Mouse (Mus musculus) neural tube, embryonic 11.5 days (tissue): ENCODE measurements around the gene Esyt1. TPM values are rescaled to one million over a fixed set of nuclear protein-coding genes. Genes with fewer than 3 reads are reported as not detected.

Experiments
- ATAC-seq: fragments of 200-750 bp; cut with Nextera tagmentation; 2 replicates; pipeline ENCODE4 v1.8.0; 2017; ENCODE audit warnings: moderate number of reproducible peaks, mild to moderate bottlenecking, moderate TSS enrichment, moderate library complexity; ENCODE audit not compliant: insufficient read depth, low FRiP score, low TSS enrichment
- DNase-seq: peaks from one replicate; pipeline ENCODE4 v3.0.0-alpha.2; 2015; ENCODE audit warnings: low spot score
- H3K27ac ChIP-seq: fragments of 300-500 bp; sonication (generic); 2 replicates; pipeline ENCODE4 v1.5.1; 2014; ENCODE audit warnings: low read depth, mild to moderate bottlenecking, low read length
- H3K27me3 ChIP-seq: fragments of 300-500 bp; sonication (generic); 2 replicates; pipeline ENCODE4 v1.6.1; 2014; ENCODE audit warnings: mild to moderate bottlenecking, low read length, mixed read lengths; ENCODE audit not compliant: control insufficient read depth, insufficient read depth
- H3K36me3 ChIP-seq: fragments of 300-500 bp; sonication (generic); 2 replicates; pipeline ENCODE4 v1.6.1; 2014; ENCODE audit warnings: mild to moderate bottlenecking, low read length, moderate library complexity, mixed read lengths; ENCODE audit not compliant: control insufficient read depth, insufficient read depth
- H3K4me1 ChIP-seq: fragments of 300-500 bp; sonication (generic); 2 replicates; pipeline ENCODE4 v1.6.1; 2014; ENCODE audit warnings: low read length, mixed read lengths; ENCODE audit not compliant: control insufficient read depth, insufficient read depth
- H3K4me2 ChIP-seq: fragments of 300-500 bp; sonication (generic); 2 replicates; pipeline ENCODE4 v1.6.1; 2014; ENCODE audit warnings: low read depth, mild to moderate bottlenecking, moderate library complexity
- H3K4me3 ChIP-seq: fragments of 300-500 bp; sonication (generic); 2 replicates; pipeline ENCODE4 v1.5.1; 2014; ENCODE audit warnings: low read depth, low read length
- H3K9ac ChIP-seq: fragments of 300-500 bp; sonication (generic); 2 replicates; pipeline ENCODE4 v1.6.1; 2014; ENCODE audit warnings: mild to moderate bottlenecking, low read length
- H3K9me3 ChIP-seq: fragments of 300-500 bp; sonication (generic); 2 replicates; pipeline ENCODE4 v1.6.1; 2016; ENCODE audit warnings: low read length; ENCODE audit not compliant: control insufficient read depth
- WGBS: fragments of 180-500 bp; shearing (Covaris S2); extraction: QIAGEN DNeasy Blood & Tissue Kit; methylation state at CpG from one replicate; pipeline ENCODE4 v1.1.7; 2014; 5-methylcytosine and 5-hydroxymethylcytosine counted together
- polyA plus RNA-seq: library from polyadenylated mRNA; unstranded; fragments of >200 nt; fragmentation: Nextera tagmentation; extraction: Ambion mirVana; gene quantifications from 2 replicates; pipeline ENCODE4 v1.2.1, GENCODE M21; 2014

Esyt1 gene
- polyA plus RNA-seq, 1 experiment from 2014 or later, result 34.1 TPM

- Histone ChIP-seq H3K36me3 (peaks cover 20% of the 10 kb centered on the region), H3K27me3 (no peaks in the 10 kb centered on the region), H3K9me3 (no peaks in the 10 kb centered on the region), H3K27ac (no peak overlapping the region), H3K4me1 (no peaks in the 10 kb centered on the region; the same call in 1 of the 2 replicates), H3K4me2 (no peak overlapping the region), H3K4me3 (no peak overlapping the region), H3K9ac (no peak overlapping the region)
- WGBS, result 96% methylated on average over 37 of the region's 37 CpGs
- ATAC-seq, result no peak
- DNase-seq, result no peak
Measured at GRCm38 (mm10) chr10:128544674-128545569, 19.3 kb upstream of the Esyt1 start.

GRCm38 (mm10) chr10:128544151-128544657, 18.5 kb upstream of the Esyt1 start:
- Histone ChIP-seq H3K9ac (no peak overlapping the region), H3K4me2 (no peak overlapping the region), H3K27me3 (no peaks in the 10 kb centered on the region), H3K9me3 (no peaks in the 10 kb centered on the region), H3K27ac (no peak overlapping the region), H3K36me3 (peaks cover 20% of the 10 kb centered on the region), H3K4me3 (no peak overlapping the region), H3K4me1 (no peaks in the 10 kb centered on the region; the same call in 1 of the 2 replicates)
- ATAC-seq, result no peak
- no peak for DNase-seq
- WGBS, result 98% methylated on average over 15 of the region's 15 CpGs

GRCm38 (mm10) chr10:128543100-128543499, 17.4 kb upstream of the Esyt1 start:
- Histone ChIP-seq H3K27ac (no peak overlapping the region), H3K4me2 (no peak overlapping the region), H3K4me3 (no peak overlapping the region), H3K9me3 (no peaks in the 10 kb centered on the region), H3K9ac (no peak overlapping the region), H3K36me3 (peaks cover 20% of the 10 kb centered on the region), H3K4me1 (no peaks in the 10 kb centered on the region; the same call in 1 of the 2 replicates), H3K27me3 (no peaks in the 10 kb centered on the region)
- ATAC-seq, result no peak
- WGBS, result 76% methylated on average over 2 of the region's 2 CpGs
- no peak for DNase-seq

- Histone ChIP-seq H3K27ac (no peak overlapping the region), H3K4me1 (no peaks in the 10 kb centered on the region), H3K9ac (no peak overlapping the region), H3K36me3 (peaks cover 2% of the 10 kb centered on the region), H3K4me3 (no peak overlapping the region), H3K9me3 (no peaks in the 10 kb centered on the region), H3K4me2 (no peak overlapping the region), H3K27me3 (no peaks in the 10 kb centered on the region)
- 83% methylated on average over 1 of the region's 1 CpGs for WGBS
- ATAC-seq, result no peak
- DNase-seq, result no peak
Measured at GRCm38 (mm10) chr10:128538340-128538870, 12.7 kb upstream of the Esyt1 start.

- Histone ChIP-seq H3K4me3 (no peak overlapping the region), H3K36me3 (no peaks in the 10 kb centered on the region), H3K27me3 (no peaks in the 10 kb centered on the region), H3K27ac (no peak overlapping the region), H3K4me1 (no peaks in the 10 kb centered on the region), H3K9ac (no peak overlapping the region), H3K4me2 (no peak overlapping the region), H3K9me3 (no peaks in the 10 kb centered on the region)
- DNase-seq (peak; percentile 87), ATAC-seq (peak; percentile 90)
- WGBS, result 17% methylated on average over 18 of the region's 18 CpGs
Measured at GRCm38 (mm10) chr10:128536266-128536940, 10.7 kb upstream of the Esyt1 start.

- no peak for DNase-seq
Measured at GRCm38 (mm10) chr10:128535624-128536265, 10.1 kb upstream of the Esyt1 start.

GRCm38 (mm10) chr10:128535206-128535605, 9.5 kb upstream of the Esyt1 start:
- no peaks in the 10 kb centered on the region for H3K27me3 ChIP-seq
- H3K9me3 ChIP-seq, result no peaks in the 10 kb centered on the region
- no peak overlapping the region for H3K4me3 ChIP-seq
- H3K9ac ChIP-seq, result no peak overlapping the region
- ATAC-seq, result no peak
- no peak for DNase-seq
- H3K4me2 ChIP-seq, result no peak overlapping the region
- H3K36me3 ChIP-seq, result no peaks in the 10 kb centered on the region
- H3K4me1 ChIP-seq, result no peaks in the 10 kb centered on the region
- 87% methylated on average over 2 of the region's 2 CpGs for WGBS
- H3K27ac ChIP-seq, result no peak overlapping the region

More at GRCm38 (mm10) chr10:128535624-128536265, 10.1 kb upstream of the Esyt1 start:
- Histone ChIP-seq H3K27ac (no peak overlapping the region), H3K36me3 (no peaks in the 10 kb centered on the region), H3K9me3 (no peaks in the 10 kb centered on the region), H3K4me3 (no peak overlapping the region), H3K27me3 (no peaks in the 10 kb centered on the region), H3K4me1 (no peaks in the 10 kb centered on the region), H3K4me2 (no peak overlapping the region), H3K9ac (no peak overlapping the region)
- 74% methylated on average over 4 of the region's 4 CpGs for WGBS
- no peak for ATAC-seq
